Mouse (Mus musculus) liver, adult 2 months (tissue): Measurements from ENCODE around the gene Onecut3.

Source experiments
- CTCF ChIP-seq: fragments of 200-500 bp; IDR thresholded peaks from 2 replicates; pipeline ENCODE4 v1.5.1; 2011; ENCODE audit warnings: low read depth, low read length, control low read depth
- POLR2A ChIP-seq: fragments of 200-500 bp; IDR thresholded peaks from 2 replicates; pipeline ENCODE4 v1.6.1; 2011; ENCODE audit warnings: low read length, control low read depth; ENCODE audit not compliant: insufficient read depth; ENCODE audit errors: extremely low read depth

DNA sequence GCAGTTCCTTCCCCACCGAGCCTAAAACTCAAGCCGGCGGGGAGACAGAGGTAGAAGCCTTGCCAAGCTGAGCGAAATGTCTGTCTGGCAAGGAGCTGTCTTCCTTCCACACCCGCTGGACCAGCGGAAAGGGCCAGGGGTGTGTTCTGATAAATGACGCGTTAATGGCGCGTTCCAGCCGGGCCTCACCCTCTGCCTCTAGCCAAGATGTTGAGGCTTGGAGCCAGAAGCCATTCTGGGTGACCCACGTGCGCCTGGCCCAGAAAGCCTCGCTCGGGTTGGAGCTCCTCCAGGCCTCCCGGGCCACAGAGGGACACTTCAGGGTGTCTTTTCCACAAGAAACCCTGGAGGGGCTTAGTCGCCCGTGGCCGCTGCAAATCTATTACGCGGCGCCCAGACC is 4.6 kb upstream of the Onecut3 start:
- TF ChIP-seq CTCF, result no peak
- TF ChIP-seq POLR2A, result no peak
